ENCODE assay signal across 24 mouse cellular contexts in genomic region chr9:64793275-64793590, GRCm38 (mm10). TPM values are rescaled to one million over a fixed set of nuclear protein-coding genes. Genes with fewer than 3 reads are reported as not detected.
A peak's percentile ranks its signal among the peaks of the same experiment; 100 is the strongest.
DNase-seq lines count a peak whose midpoint lies in the region; ATAC-seq and TF ChIP-seq lines count a peak whose summit lies in the region.
"Had no signal": no experiment of that assay in that cellular context is flagged by ENCODE, and none has a peak within 500 bp of the region (broad histone marks: within the 10 kb centered on the region; RNA-seq: fewer than 3 reads in every experiment).

No protein-coding gene starts in this region.

- H3K4me2 ChIP-seq in liver, embryonic 12.5 days = peak overlapping the region; percentile 54
- H3K4me2 ChIP-seq in forebrain, embryonic 12.5 days = no peak overlapping the region
- H3K4me2 ChIP-seq: embryonic facial prominence, embryonic 12.5 days; forebrain, embryonic 15.5 days; heart, embryonic 13.5 days; limb, embryonic 12.5 days; midbrain, embryonic 12.5 days had no signal

- no peaks in the 10 kb centered on the region for H3K36me3 ChIP-seq in spleen, adult 2 months (ENCODE audit: control insufficient read depth, insufficient read depth, low read length)
- H3K36me3 ChIP-seq in liver, embryonic 12.5 days = no peaks in the 10 kb centered on the region
- H3K36me3 ChIP-seq in small intestine, adult 2 months (ENCODE audit: control insufficient read depth, insufficient read depth, low read length) = no peaks in the 10 kb centered on the region
- no peaks in the 10 kb centered on the region for H3K36me3 ChIP-seq in forebrain, embryonic 12.5 days (replicated peaks)
- H3K36me3 ChIP-seq: embryonic facial prominence, embryonic 12.5 days; forebrain, embryonic 15.5 days; heart, embryonic 13.5 days; limb, embryonic 12.5 days; midbrain, embryonic 12.5 days had no signal

- TF ChIP-seq CTCF in spleen, adult 2 months (IDR thresholded peaks at IDR 0.05; ENCODE audit: extremely low read depth, insufficient read depth, insufficient read length, insufficient replicate concordance) = no peak
- no peak for TF ChIP-seq CTCF in bone marrow, adult 2 months (IDR thresholded peaks at IDR 0.05; ENCODE audit: control insufficient read depth, insufficient read depth, low read length)
- no peak for TF ChIP-seq CTCF in small intestine, adult 2 months (IDR thresholded peaks at IDR 0.05; ENCODE audit: extremely low read depth, insufficient read length, insufficient replicate concordance, low read depth, low read length)

- no peak for DNase-seq in spleen, adult 2 months (ENCODE audit: low read depth in 1 of 2, low spot score in 2 of 2)
- no peak for DNase-seq in spleen, adult 12 weeks (ENCODE audit: low spot score)
- DNase-seq: adrenal gland, postnatal 36 days; cerebellum, adult 11-12 months; cerebellum, postnatal 10 days; gastrocnemius, postnatal 14 days; heart, adult 18-20 months; heart, postnatal 14 days; kidney, postnatal 4 days; thymus, adult 2 months; thymus, postnatal 4 days had no signal

- no peak overlapping the region for H3K4me3 ChIP-seq in spleen, adult 2 months (ENCODE audit: extremely low read depth, insufficient read depth, insufficient read length)
- H3K4me3 ChIP-seq in bone marrow, adult 2 months (replicated peaks; ENCODE audit: control insufficient read depth, low read depth, low read length) = no peak overlapping the region
- H3K4me3 ChIP-seq in liver, embryonic 12.5 days = no peak overlapping the region
- no peak overlapping the region for H3K4me3 ChIP-seq in small intestine, adult 2 months (ENCODE audit: low read depth, low read length)
- no peak overlapping the region for H3K4me3 ChIP-seq in forebrain, embryonic 12.5 days (replicated peaks)
- H3K4me3 ChIP-seq: embryonic facial prominence, embryonic 12.5 days; forebrain, embryonic 15.5 days; heart, embryonic 13.5 days; limb, embryonic 12.5 days; midbrain, embryonic 12.5 days had no signal

- H3K9me3 ChIP-seq in liver, embryonic 12.5 days (replicated peaks) = no peaks in the 10 kb centered on the region
- H3K9me3 ChIP-seq in forebrain, embryonic 12.5 days = no peaks in the 10 kb centered on the region
- H3K9me3 ChIP-seq: embryonic facial prominence, embryonic 12.5 days; forebrain, embryonic 15.5 days; heart, embryonic 13.5 days; limb, embryonic 12.5 days; midbrain, embryonic 12.5 days had no signal

- no peak for ATAC-seq in liver, embryonic 12.5 days
- no peak for ATAC-seq in forebrain, embryonic 12.5 days (ENCODE audit: low FRiP score)
- ATAC-seq in frontal cortex, adult (ENCODE audit: low TSS enrichment) = no peak
- ATAC-seq: forebrain, embryonic 15.5 days; hindbrain, postnatal 0 days; intestine, postnatal 0 days; Patski had no signal

- peak overlapping the region; percentile 33; the same call in 1 of the 2 replicates for H3K27ac ChIP-seq in spleen, adult 2 months (ENCODE audit: insufficient read depth, low read length)
- H3K27ac ChIP-seq in bone marrow, adult 2 months (ENCODE audit: control insufficient read depth, insufficient read depth, low read depth, low read length, poor library complexity) = peak overlapping the region; percentile 30; the same call in 1 of the 2 replicates
- H3K27ac ChIP-seq in liver, embryonic 12.5 days = peak overlapping the region; percentile 97
- peak overlapping the region; percentile 57; the same call in 1 of the 2 replicates for H3K27ac ChIP-seq in small intestine, adult 2 months (ENCODE audit: insufficient read depth, low read depth, low read length)
- no peak overlapping the region for H3K27ac ChIP-seq in forebrain, embryonic 12.5 days
- H3K27ac ChIP-seq: embryonic facial prominence, embryonic 12.5 days; forebrain, embryonic 15.5 days; heart, embryonic 13.5 days; hindbrain, postnatal 0 days; midbrain, embryonic 12.5 days had no signal

- H3K4me1 ChIP-seq in spleen, adult 2 months (ENCODE audit: control insufficient read depth, insufficient read depth, insufficient read length) = peaks cover 24% of the 10 kb centered on the region
- H3K4me1 ChIP-seq in bone marrow, adult 2 months (ENCODE audit: control insufficient read depth, insufficient read depth, low read length) = peaks cover 12% of the 10 kb centered on the region
- H3K4me1 ChIP-seq in liver, embryonic 12.5 days = peaks cover 79% of the 10 kb centered on the region
- H3K4me1 ChIP-seq in small intestine, adult 2 months (ENCODE audit: control insufficient read depth, insufficient read depth, insufficient read length, low read length) = no peaks in the 10 kb centered on the region
- H3K4me1 ChIP-seq in forebrain, embryonic 12.5 days = peaks cover 4% of the 10 kb centered on the region; the same call in 1 of the 2 replicates
- H3K4me1 ChIP-seq: embryonic facial prominence, embryonic 12.5 days; midbrain, embryonic 12.5 days had no signal

- no peaks in the 10 kb centered on the region for H3K27me3 ChIP-seq in spleen, adult 2 months (ENCODE audit: control insufficient read depth, insufficient read depth, low read length)
- H3K27me3 ChIP-seq in liver, embryonic 12.5 days (replicated peaks) = no peaks in the 10 kb centered on the region
- H3K27me3 ChIP-seq in small intestine, adult 2 months (ENCODE audit: control insufficient read depth, insufficient read depth, low read length) = no peaks in the 10 kb centered on the region
- H3K27me3 ChIP-seq in forebrain, embryonic 12.5 days = no peaks in the 10 kb centered on the region
- H3K27me3 ChIP-seq: embryonic facial prominence, embryonic 12.5 days; forebrain, embryonic 15.5 days; heart, embryonic 13.5 days; limb, embryonic 12.5 days; midbrain, embryonic 12.5 days; Patski had no signal

- no peak for TF ChIP-seq POLR2A in spleen, adult 2 months (IDR thresholded peaks at IDR 0.05; ENCODE audit: low read depth, low read length)
- no peak for TF ChIP-seq POLR2A in bone marrow, adult 2 months (IDR thresholded peaks at IDR 0.05; ENCODE audit: borderline replicate concordance, control insufficient read depth, low read depth, low read length)
- no peak for TF ChIP-seq POLR2A in small intestine, adult 2 months (IDR thresholded peaks at IDR 0.05; ENCODE audit: low read depth, low read length)

- peak overlapping the region; percentile 51 for H3K9ac ChIP-seq in liver, embryonic 12.5 days
- no peak overlapping the region for H3K9ac ChIP-seq in forebrain, embryonic 12.5 days
- H3K9ac ChIP-seq: embryonic facial prominence, embryonic 12.5 days; forebrain, embryonic 15.5 days; heart, embryonic 13.5 days; limb, embryonic 12.5 days; midbrain, embryonic 12.5 days had no signal

RNA-seq across cellular contexts. Expression of gene Dennd4a, which starts 17.9 kb away (rescaled TPM):
- 22.2 and 25.9 TPM in 2 replicates for polyA plus RNA-seq in spleen, adult 2 months (2012; rRNA removed)
- 77.2 and 86.3 TPM in 2 replicates for polyA plus RNA-seq in bone marrow, adult 2 months (2011; ENCODE audit: insufficient read depth, insufficient read length, low replicate concordance, missing spikeins)
- 32.6 and 32.7 TPM in 2 replicates for polyA plus RNA-seq in liver, embryonic 12.5 days (2016; fragmentation: Nextera tagmentation; extraction: Ambion mirVana)
- 1.2 and 2.2 TPM in 2 replicates for polyA plus RNA-seq in small intestine, adult 2 months (2012; rRNA removed)
- 9.9 and 11.4 TPM in 2 replicates for polyA plus RNA-seq in forebrain, embryonic 12.5 days (2016; fragmentation: Nextera tagmentation; extraction: Ambion mirVana)

RNA-seq across cellular contexts. Expression of gene Rab11a, which starts 55.7 kb away (rescaled TPM):
- polyA plus RNA-seq in spleen, adult 2 months (2012; rRNA removed) = 33.1 and 38.4 TPM in 2 replicates
- polyA plus RNA-seq in bone marrow, adult 2 months (2011; ENCODE audit: insufficient read depth, insufficient read length, low replicate concordance, missing spikeins) = 132 and 148 TPM in 2 replicates
- polyA plus RNA-seq in liver, embryonic 12.5 days (2016; fragmentation: Nextera tagmentation; extraction: Ambion mirVana) = 240 and 248 TPM in 2 replicates
- polyA plus RNA-seq in small intestine, adult 2 months (2012; rRNA removed) = 36.8 and 74.3 TPM in 2 replicates
- polyA plus RNA-seq in forebrain, embryonic 12.5 days (2016; fragmentation: Nextera tagmentation; extraction: Ambion mirVana) = 259 and 279 TPM in 2 replicates
